Mouse (Mus musculus): ENCODE results near the gene Hivep2. TPM values are rescaled to one million over a fixed set of nuclear protein-coding genes. Genes with fewer than 3 reads are reported as not detected.

Gene Hivep2
- polyA plus RNA-seq, 1 experiment from 2014 or later: 7.9 TPM

DNA sequence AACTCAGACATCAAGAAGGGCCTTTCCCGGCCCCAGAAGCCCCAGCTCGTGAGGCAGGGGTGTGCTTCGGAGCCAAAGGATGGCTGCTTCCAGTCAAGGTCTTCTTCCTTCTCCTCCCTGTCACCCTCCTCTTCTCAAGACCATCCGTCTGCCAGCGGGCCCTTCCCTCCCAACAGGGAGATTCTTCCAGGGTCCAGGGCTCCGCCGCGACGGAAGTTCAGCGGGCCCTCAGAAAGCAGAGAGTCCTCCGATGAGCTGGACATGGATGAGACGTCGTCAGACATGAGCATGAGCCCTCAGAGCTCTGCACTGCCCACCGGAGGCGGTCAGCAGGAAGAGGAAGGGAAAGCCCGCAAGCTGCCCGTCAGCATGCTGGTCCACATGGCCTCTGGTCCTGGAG lies 166.2 kb downstream of the Hivep2 start:
- 90% methylated on average over 17 of the region's 17 CpGs for WGBS
- no peak for ATAC-seq (ENCODE audit: low FRiP score, low TSS enrichment)

GRCm38 (mm10) chr10:14132937-14133336 lies 167.1 kb downstream of the Hivep2 start:
- Histone ChIP-seq H3K9ac (ENCODE audit: low read depth, low read length) (no peak overlapping the region), H3K9me3 (ENCODE audit: control insufficient read depth, low read length) (no peaks in the 10 kb centered on the region), H3K4me3 (ENCODE audit: low read length) (no peak overlapping the region), H3K27me3 (ENCODE audit: control insufficient read depth, insufficient read depth, low read length) (no peaks in the 10 kb centered on the region), H3K36me3 (ENCODE audit: control insufficient read depth, insufficient read depth, low read length) (peaks cover 8% of the 10 kb centered on the region; the same call in 1 of the 2 replicates), H3K4me2 (replicated peaks; ENCODE audit: low read depth, low read length) (no peak overlapping the region), H3K4me1 (ENCODE audit: control insufficient read depth, insufficient read depth, low read length) (no peaks in the 10 kb centered on the region), H3K27ac (ENCODE audit: low read depth, low read length) (no peak overlapping the region)
- no peak for ATAC-seq (ENCODE audit: low FRiP score, low TSS enrichment)

More for the DNA sequence above, 166.2 kb downstream of the Hivep2 start:
- Histone ChIP-seq H3K4me3 (ENCODE audit: low read length) (no peak overlapping the region), H3K4me2 (replicated peaks; ENCODE audit: low read depth, low read length) (no peak overlapping the region), H3K9ac (ENCODE audit: low read depth, low read length) (no peak overlapping the region), H3K36me3 (ENCODE audit: control insufficient read depth, insufficient read depth, low read length) (peaks cover 8% of the 10 kb centered on the region; the same call in 1 of the 2 replicates), H3K27ac (ENCODE audit: low read depth, low read length) (no peak overlapping the region), H3K27me3 (ENCODE audit: control insufficient read depth, insufficient read depth, low read length) (no peaks in the 10 kb centered on the region), H3K9me3 (ENCODE audit: control insufficient read depth, low read length) (no peaks in the 10 kb centered on the region), H3K4me1 (ENCODE audit: control insufficient read depth, insufficient read depth, low read length) (no peaks in the 10 kb centered on the region)

DNA sequence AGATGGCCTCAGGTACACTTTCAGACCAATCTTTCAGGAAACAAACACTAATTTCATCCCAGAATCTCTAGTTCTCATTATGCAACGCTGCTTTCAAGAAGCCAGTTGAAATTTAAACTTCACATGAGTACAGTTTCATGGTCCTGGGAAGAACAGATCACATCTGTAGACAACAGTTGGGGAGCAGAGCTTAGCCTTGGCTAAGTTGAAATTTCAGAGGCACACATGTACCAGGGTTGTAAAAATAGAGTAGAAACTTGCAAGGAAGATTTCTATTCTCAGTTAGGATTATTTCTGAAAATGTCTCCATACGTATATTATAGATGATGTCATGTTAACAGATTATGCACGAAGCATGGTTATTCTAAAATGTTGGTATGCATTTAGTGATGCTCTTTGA lies 172.8 kb downstream of the Hivep2 start:
- 83% methylated on average over 3 of the region's 3 CpGs for WGBS
- Histone ChIP-seq H3K4me2 (replicated peaks; ENCODE audit: low read depth, low read length) (no peak overlapping the region), H3K27me3 (ENCODE audit: control insufficient read depth, insufficient read depth, low read length) (no peaks in the 10 kb centered on the region), H3K36me3 (ENCODE audit: control insufficient read depth, insufficient read depth, low read length) (peaks cover 7% of the 10 kb centered on the region; the same call in 1 of the 2 replicates), H3K27ac (ENCODE audit: low read depth, low read length) (no peak overlapping the region), H3K4me3 (ENCODE audit: low read length) (no peak overlapping the region), H3K9ac (ENCODE audit: low read depth, low read length) (no peak overlapping the region), H3K4me1 (ENCODE audit: control insufficient read depth, insufficient read depth, low read length) (no peaks in the 10 kb centered on the region), H3K9me3 (ENCODE audit: control insufficient read depth, low read length) (no peaks in the 10 kb centered on the region)
- no peak for ATAC-seq (ENCODE audit: low FRiP score, low TSS enrichment)

DNA sequence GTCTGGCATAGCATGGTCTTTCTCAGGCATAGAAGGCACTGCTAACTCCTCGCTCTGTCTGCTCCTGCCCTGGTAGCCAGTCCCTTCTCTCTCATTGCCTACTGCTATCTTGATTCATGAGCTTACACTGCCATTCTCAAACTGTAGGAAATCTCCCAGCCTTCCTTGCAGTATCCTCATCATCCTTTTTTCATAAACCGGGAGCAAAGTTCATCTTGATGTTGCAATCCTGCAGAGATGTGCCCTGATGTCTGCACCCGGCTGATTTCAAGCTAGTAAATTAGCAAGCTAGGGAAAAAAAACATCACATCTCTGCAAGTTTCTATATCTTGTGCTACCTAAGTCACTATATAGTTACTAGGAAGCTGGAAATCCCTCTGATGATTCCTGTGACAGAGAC lies 179.0 kb downstream of the Hivep2 start:
- Histone ChIP-seq H3K4me3 (ENCODE audit: low read length) (no peak overlapping the region), H3K27me3 (ENCODE audit: control insufficient read depth, insufficient read depth, low read length) (no peaks in the 10 kb centered on the region), H3K36me3 (ENCODE audit: control insufficient read depth, insufficient read depth, low read length) (peaks cover 16% of the 10 kb centered on the region; the same call in 1 of the 2 replicates), H3K9me3 (ENCODE audit: control insufficient read depth, low read length) (no peaks in the 10 kb centered on the region), H3K27ac (ENCODE audit: low read depth, low read length) (no peak overlapping the region), H3K4me2 (replicated peaks; ENCODE audit: low read depth, low read length) (no peak overlapping the region), H3K4me1 (ENCODE audit: control insufficient read depth, insufficient read depth, low read length) (no peaks in the 10 kb centered on the region), H3K9ac (ENCODE audit: low read depth, low read length) (no peak overlapping the region)
- 87% methylated on average over 3 of the region's 3 CpGs for WGBS
- ATAC-seq (ENCODE audit: low FRiP score, low TSS enrichment): no peak

DNA sequence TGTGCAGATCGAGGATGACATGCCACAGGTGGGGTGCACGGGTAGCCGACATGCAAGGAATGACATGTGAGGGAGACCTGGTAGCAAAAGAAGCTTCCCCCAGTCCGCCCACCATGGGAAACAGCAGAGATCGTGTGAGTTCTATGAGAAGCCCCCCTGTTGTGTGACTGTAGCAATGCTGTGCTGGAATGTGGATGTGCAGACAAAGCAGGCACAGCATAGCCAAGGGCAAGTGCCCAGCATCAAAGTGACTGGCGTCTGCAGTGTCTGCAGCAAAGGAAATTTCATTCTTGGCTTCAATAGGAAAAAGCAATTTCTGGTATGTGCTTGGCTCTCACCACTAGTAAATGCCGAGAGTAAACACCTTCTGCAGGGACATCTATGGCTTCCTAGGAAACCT lies 199.0 kb downstream of the Hivep2 start:
- no peaks in the 10 kb centered on the region for H3K9me3 ChIP-seq (ENCODE audit: control insufficient read depth, low read length)
- ATAC-seq (ENCODE audit: low FRiP score, low TSS enrichment): no peak

GRCm38 (mm10) chr10:14168197-14168844 lies 202.4 kb downstream of the Hivep2 start:
- Histone ChIP-seq H3K4me1 (ENCODE audit: control insufficient read depth, insufficient read depth, low read length) (no peaks in the 10 kb centered on the region), H3K36me3 (ENCODE audit: control insufficient read depth, insufficient read depth, low read length) (no peaks in the 10 kb centered on the region), H3K4me2 (replicated peaks; ENCODE audit: low read depth, low read length) (no peak overlapping the region), H3K9ac (ENCODE audit: low read depth, low read length) (no peak overlapping the region), H3K4me3 (ENCODE audit: low read length) (no peak overlapping the region), H3K9me3 (ENCODE audit: control insufficient read depth, low read length) (no peaks in the 10 kb centered on the region), H3K27ac (ENCODE audit: low read depth, low read length) (no peak overlapping the region), H3K27me3 (ENCODE audit: control insufficient read depth, insufficient read depth, low read length) (no peaks in the 10 kb centered on the region)
- ATAC-seq (ENCODE audit: low FRiP score, low TSS enrichment): no peak
- WGBS: 62% methylated on average over 6 of the region's 6 CpGs

More for the DNA sequence above, 199.0 kb downstream of the Hivep2 start:
- no peaks in the 10 kb centered on the region for H3K4me1 ChIP-seq (ENCODE audit: control insufficient read depth, insufficient read depth, low read length)
- no peak overlapping the region for H3K9ac ChIP-seq (ENCODE audit: low read depth, low read length)
- H3K4me3 ChIP-seq (ENCODE audit: low read length): no peak overlapping the region
- H3K4me2 ChIP-seq (replicated peaks; ENCODE audit: low read depth, low read length): no peak overlapping the region
- 60% methylated on average over 7 of the region's 7 CpGs for WGBS
- H3K36me3 ChIP-seq (ENCODE audit: control insufficient read depth, insufficient read depth, low read length): no peaks in the 10 kb centered on the region
- no peak overlapping the region for H3K27ac ChIP-seq (ENCODE audit: low read depth, low read length)
- no peaks in the 10 kb centered on the region for H3K27me3 ChIP-seq (ENCODE audit: control insufficient read depth, insufficient read depth, low read length)

GRCm38 (mm10) chr10:14168869-14169566 lies 203.1 kb downstream of the Hivep2 start:
- Histone ChIP-seq H3K4me2 (replicated peaks; ENCODE audit: low read depth, low read length) (no peak overlapping the region), H3K27me3 (ENCODE audit: control insufficient read depth, insufficient read depth, low read length) (no peaks in the 10 kb centered on the region), H3K27ac (ENCODE audit: low read depth, low read length) (no peak overlapping the region), H3K9me3 (ENCODE audit: control insufficient read depth, low read length) (no peaks in the 10 kb centered on the region), H3K36me3 (ENCODE audit: control insufficient read depth, insufficient read depth, low read length) (no peaks in the 10 kb centered on the region), H3K4me1 (ENCODE audit: control insufficient read depth, insufficient read depth, low read length) (no peaks in the 10 kb centered on the region), H3K9ac (ENCODE audit: low read depth, low read length) (no peak overlapping the region), H3K4me3 (ENCODE audit: low read length) (no peak overlapping the region)
- 63% methylated on average over 5 of the region's 5 CpGs for WGBS
- no peak for ATAC-seq (ENCODE audit: low FRiP score, low TSS enrichment)

GRCm38 (mm10) chr10:14174124-14174523 lies 208.2 kb downstream of the Hivep2 start:
- no peak overlapping the region for H3K9ac ChIP-seq (ENCODE audit: low read depth, low read length)
- H3K4me1 ChIP-seq (ENCODE audit: control insufficient read depth, insufficient read depth, low read length): no peaks in the 10 kb centered on the region
- H3K4me3 ChIP-seq (ENCODE audit: low read length): no peak overlapping the region
- no peak for ATAC-seq (ENCODE audit: low FRiP score, low TSS enrichment)
- no peaks in the 10 kb centered on the region for H3K36me3 ChIP-seq (ENCODE audit: control insufficient read depth, insufficient read depth, low read length)
- H3K4me2 ChIP-seq (replicated peaks; ENCODE audit: low read depth, low read length): no peak overlapping the region
- 66% methylated on average over 4 of the region's 4 CpGs for WGBS
- no peak overlapping the region for H3K27ac ChIP-seq (ENCODE audit: low read depth, low read length)
- H3K27me3 ChIP-seq (ENCODE audit: control insufficient read depth, insufficient read depth, low read length): no peaks in the 10 kb centered on the region
- no peaks in the 10 kb centered on the region for H3K9me3 ChIP-seq (ENCODE audit: control insufficient read depth, low read length)

Data from kidney, embryonic 14.5 days (tissue).